Mouse (Mus musculus): ENCODE data around the gene Tgm3.

GRCm38 (mm10) chr2:130058149-130058548 lies 46.0 kb downstream of the Tgm3 start:
- no peak for TF ChIP-seq POLR2A (IDR thresholded peaks at IDR 0.05; ENCODE audit: extremely low read depth, insufficient read depth, low read length)
- TF ChIP-seq CTCF (IDR thresholded peaks at IDR 0.05; ENCODE audit: low read depth, low read length), result peak; percentile 49

Data from liver, adult 2 months (tissue).